Mouse (Mus musculus) liver, embryonic 16.5 days (tissue): ENCODE data around the gene Gm49450. TPM values are rescaled to one million over a fixed set of nuclear protein-coding genes. Genes with fewer than 3 reads are reported as not detected.

Source experiments
- ATAC-seq: fragments of 200-750 bp; cut with Nextera tagmentation; 2 replicates; pipeline ENCODE4 v1.8.0; 2017; ENCODE audit warnings: low read depth, mild to moderate bottlenecking, moderate number of reproducible peaks, moderate library complexity
- H3K27ac ChIP-seq: fragments of 300-500 bp; sonication (generic); 2 replicates; pipeline ENCODE4 v1.5.1; 2014; ENCODE audit warnings: mild to moderate bottlenecking, low read length
- H3K27me3 ChIP-seq: fragments of 300-500 bp; sonication (generic); 2 replicates; pipeline ENCODE4 v1.6.1; 2014; ENCODE audit warnings: low read depth, low read length, mixed read lengths; ENCODE audit not compliant: control insufficient read depth, insufficient read depth
- H3K36me3 ChIP-seq: fragments of 300-500 bp; sonication (generic); 2 replicates; pipeline ENCODE4 v1.6.1; 2014; ENCODE audit warnings: mild to moderate bottlenecking; ENCODE audit not compliant: control insufficient read depth, insufficient read depth
- H3K4me1 ChIP-seq: fragments of 300-500 bp; sonication (generic); 2 replicates; pipeline ENCODE4 v1.6.1; 2014; ENCODE audit warnings: low read depth, low read length, mixed read lengths; ENCODE audit not compliant: control insufficient read depth
- H3K4me2 ChIP-seq: fragments of 300-500 bp; sonication (generic); 2 replicates; pipeline ENCODE4 v1.6.1; 2014; ENCODE audit warnings: low read depth, low read length, mixed read lengths
- H3K4me3 ChIP-seq: fragments of 300-500 bp; sonication (generic); 2 replicates; pipeline ENCODE4 v1.5.1; 2014; ENCODE audit warnings: low read depth, mild to moderate bottlenecking, low read length
- H3K9ac ChIP-seq: fragments of 300-500 bp; sonication (generic); 2 replicates; pipeline ENCODE4 v1.6.1; 2014; ENCODE audit warnings: low read depth, low read length
- H3K9me3 ChIP-seq: fragments of 300-500 bp; sonication (generic); replicated peaks from 2 replicates; pipeline ENCODE4 v1.6.1; 2016; ENCODE audit warnings: low read length; ENCODE audit not compliant: control insufficient read depth
- WGBS: fragments of 180-500 bp; shearing (Covaris S2); extraction: QIAGEN DNeasy Blood & Tissue Kit; methylation state at CpG from one replicate; pipeline ENCODE4 v1.1.7; 2014; ENCODE audit not compliant: insufficient replicate concordance; 5-methylcytosine and 5-hydroxymethylcytosine counted together
- polyA plus RNA-seq: library from polyadenylated mRNA; unstranded; fragments of >200 nt; fragmentation: Nextera tagmentation; extraction: Ambion mirVana; gene quantifications from 2 replicates; pipeline ENCODE4 v1.2.1, GENCODE M21; 2015

Gene Gm49450
- polyA plus RNA-seq = not detected in 2 replicates

- H3K9ac ChIP-seq = peak within 1 kb of the TSS; percentile 80
- peaks cover 10% of the 10 kb centered on the region for H3K4me1 ChIP-seq
- peak; percentile 83 for ATAC-seq
- H3K27me3 ChIP-seq = peaks cover 20% of the 10 kb centered on the region
- H3K9me3 ChIP-seq = no peaks in the 10 kb centered on the region
- peak within 1 kb of the TSS; percentile 96 for H3K4me2 ChIP-seq
- H3K27ac ChIP-seq = peak within 1 kb of the TSS; percentile 59
- no peaks in the 10 kb centered on the region for H3K36me3 ChIP-seq
- 9% methylated on average over 28 of the region's 28 CpGs for WGBS
- peak within 1 kb of the TSS; percentile 75 for H3K4me3 ChIP-seq
These were observed at the start of gene Gm49450, which contains the start of gene Tuba1a for GRCm38 (mm10) chr15:98953401-98954356. Gm49450 (minus strand) TSS chr15:98953551. Tuba1a (minus strand) TSS chr15:98953703.

DNA sequence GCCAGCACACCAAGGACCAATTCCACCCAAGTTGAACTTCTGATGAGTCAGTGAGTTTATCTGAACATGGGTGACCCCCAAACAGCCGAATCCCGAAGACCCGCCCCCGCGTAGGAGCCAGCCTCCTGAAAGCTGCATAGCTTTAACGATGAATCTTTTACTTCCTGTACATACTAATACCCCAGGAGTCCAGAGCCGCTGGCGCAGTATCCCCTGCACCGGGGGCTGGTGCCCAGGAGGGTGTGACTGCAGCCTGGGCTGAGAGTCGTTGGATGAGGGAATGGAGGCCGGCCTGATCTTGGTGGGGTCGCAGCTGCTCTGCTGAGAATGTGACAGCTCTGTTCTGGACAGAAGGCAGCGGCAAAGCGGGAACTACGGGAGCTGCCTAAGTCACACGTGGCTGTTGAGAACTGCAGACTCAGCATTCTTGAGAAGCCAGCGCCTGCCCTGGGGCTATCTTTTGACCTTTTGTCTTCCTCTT is 48.1 kb upstream of the Gm49450 start:
- ATAC-seq = 0 out of 2 replicates have a peak, but pooled peaks have one; percentile 30
- Histone ChIP-seq H3K4me2 (peak overlapping the region; percentile 40), H3K9ac (peak overlapping the region; percentile 30; the same call in 1 of the 2 replicates), H3K36me3 (no peaks in the 10 kb centered on the region), H3K4me3 (peak overlapping the region; percentile 33), H3K27ac (no peak overlapping the region), H3K9me3 (no peaks in the 10 kb centered on the region), H3K4me1 (peaks cover 15% of the 10 kb centered on the region), H3K27me3 (no peaks in the 10 kb centered on the region)
- 13% methylated on average over 17 of the region's 17 CpGs for WGBS

DNA sequence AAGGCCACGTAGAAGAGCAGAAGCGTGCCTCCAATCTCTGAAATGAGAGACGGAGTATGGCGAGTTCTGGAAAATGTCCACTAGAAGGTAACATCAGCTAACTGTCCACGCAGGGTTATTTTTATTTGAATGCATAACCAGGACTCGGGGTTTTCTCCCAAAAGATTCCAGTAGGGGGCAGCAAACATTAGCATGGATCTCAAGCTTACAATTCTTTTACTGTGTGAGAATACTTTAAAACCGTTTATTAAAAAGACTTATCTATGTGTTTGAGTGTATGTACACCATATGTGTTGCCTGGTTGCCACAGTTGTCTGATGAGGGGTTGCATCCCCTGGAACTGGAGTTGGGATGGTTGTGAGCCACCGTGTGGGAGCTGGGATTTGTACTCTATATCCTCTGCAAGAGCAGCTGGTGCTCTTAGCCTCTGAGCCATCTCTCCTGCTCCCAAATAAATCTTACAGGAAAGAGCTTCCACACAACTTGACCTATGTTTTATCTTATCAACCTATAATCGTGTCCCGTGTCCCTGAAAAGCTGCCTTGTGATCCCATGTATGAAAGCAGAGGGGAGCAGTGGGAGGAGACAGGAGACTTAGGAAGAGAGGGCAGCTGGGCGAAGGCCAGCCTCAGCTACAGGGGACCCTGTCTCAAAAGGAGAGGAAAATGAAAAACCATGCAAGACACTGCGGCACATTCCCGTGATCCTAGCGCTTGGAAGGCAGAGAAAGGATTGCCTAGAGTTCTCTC is 47.4 kb upstream of the Gm49450 start:
- no peak for ATAC-seq
- H3K36me3 ChIP-seq = no peaks in the 10 kb centered on the region
- H3K9me3 ChIP-seq = no peaks in the 10 kb centered on the region
- no peaks in the 10 kb centered on the region for H3K27me3 ChIP-seq
- no peak overlapping the region for H3K4me3 ChIP-seq
- H3K9ac ChIP-seq = no peak overlapping the region
- WGBS = 36% methylated on average over 14 of the region's 14 CpGs
- H3K4me1 ChIP-seq = peaks cover 15% of the 10 kb centered on the region
- H3K4me2 ChIP-seq = peak overlapping the region; percentile 40; the same call in 1 of the 2 replicates
- no peak overlapping the region for H3K27ac ChIP-seq

DNA sequence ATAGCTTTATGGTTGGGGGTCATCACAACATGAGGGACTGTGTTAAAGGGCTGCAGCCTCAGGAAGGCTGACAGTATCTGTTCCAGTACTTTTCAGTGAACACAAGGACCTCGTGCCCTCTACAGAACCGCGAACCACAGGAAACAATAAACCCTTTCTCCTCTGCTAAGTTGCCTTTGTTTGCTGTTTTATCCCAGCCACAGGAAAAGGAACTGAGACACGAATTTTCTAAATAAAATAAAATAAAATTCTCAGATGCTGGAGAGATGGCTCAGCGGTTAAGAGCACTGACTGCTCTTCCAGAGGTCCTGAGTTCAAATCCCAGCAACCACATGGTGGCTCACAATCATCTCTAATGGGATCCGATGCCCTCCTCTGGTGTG is 45.4 kb upstream of the Gm49450 start:
- H3K4me1 ChIP-seq = peaks cover 15% of the 10 kb centered on the region
- WGBS = 27% methylated on average over 6 of the region's 6 CpGs
- no peaks in the 10 kb centered on the region for H3K27me3 ChIP-seq
- H3K4me3 ChIP-seq = no peak overlapping the region
- ATAC-seq = no peak
- H3K27ac ChIP-seq = no peak overlapping the region
- no peak overlapping the region for H3K4me2 ChIP-seq
- no peak overlapping the region for H3K9ac ChIP-seq
- H3K9me3 ChIP-seq = no peaks in the 10 kb centered on the region
- no peaks in the 10 kb centered on the region for H3K36me3 ChIP-seq

- WGBS = 30% methylated on average over 13 of the region's 13 CpGs
- no peaks in the 10 kb centered on the region for H3K27me3 ChIP-seq
- peaks cover 20% of the 10 kb centered on the region for H3K4me1 ChIP-seq
- H3K9me3 ChIP-seq = no peaks in the 10 kb centered on the region
- peak; percentile 45 for ATAC-seq
- H3K4me2 ChIP-seq = no peak overlapping the region
- 0 out of 2 replicates have a peak overlapping the region, but pooled peaks have one; percentile 9 for H3K27ac ChIP-seq
- H3K9ac ChIP-seq = no peak overlapping the region
- H3K36me3 ChIP-seq = no peaks in the 10 kb centered on the region
- no peak overlapping the region for H3K4me3 ChIP-seq
These were observed 44.8 kb upstream of the Gm49450 start for GRCm38 (mm10) chr15:98997938-98998774.

- Histone ChIP-seq H3K27ac (no peak overlapping the region), H3K9ac (no peak overlapping the region), H3K36me3 (no peaks in the 10 kb centered on the region), H3K9me3 (no peaks in the 10 kb centered on the region), H3K4me2 (no peak overlapping the region), H3K4me3 (no peak overlapping the region), H3K27me3 (no peaks in the 10 kb centered on the region), H3K4me1 (peaks cover 26% of the 10 kb centered on the region)
- WGBS = 73% methylated on average over 7 of the region's 7 CpGs
- no peak for ATAC-seq
These were observed 43.5 kb upstream of the Gm49450 start for GRCm38 (mm10) chr15:98996840-98997239.

GRCm38 (mm10) chr15:98994957-98995520 is 41.7 kb upstream of the Gm49450 start:
- H3K9ac ChIP-seq = no peak overlapping the region
- no peaks in the 10 kb centered on the region for H3K36me3 ChIP-seq
- 77% methylated on average over 9 of the region's 9 CpGs for WGBS
- H3K9me3 ChIP-seq = no peaks in the 10 kb centered on the region
- H3K4me1 ChIP-seq = peaks cover 22% of the 10 kb centered on the region
- no peak overlapping the region for H3K27ac ChIP-seq
- H3K4me2 ChIP-seq = no peak overlapping the region
- no peak for ATAC-seq
- H3K4me3 ChIP-seq = no peak overlapping the region
- no peaks in the 10 kb centered on the region for H3K27me3 ChIP-seq

GRCm38 (mm10) chr15:98993865-98994264 is 40.5 kb upstream of the Gm49450 start:
- Histone ChIP-seq H3K4me3 (no peak overlapping the region), H3K4me2 (peak overlapping the region; percentile 73; the same call in 1 of the 2 replicates), H3K9ac (no peak overlapping the region; the same call in 1 of the 2 replicates), H3K27me3 (no peaks in the 10 kb centered on the region), H3K4me1 (peaks cover 22% of the 10 kb centered on the region), H3K36me3 (no peaks in the 10 kb centered on the region), H3K27ac (no peak overlapping the region; the same call in 1 of the 2 replicates), H3K9me3 (no peaks in the 10 kb centered on the region)
- 2% methylated on average over 11 of the region's 11 CpGs for WGBS
- ATAC-seq = no peak
